Mouse (Mus musculus): ENCODE measurements at regions not wholly inside any gene's neighbourhood (a gene's known extent, or its start where the extent isn't known, plus 50 kb on each side); places are given as distances from the start of the nearest gene placed in this dataset.

GRCm38 (mm10) chr15:62908379-62908778, 936.6 kb downstream of the Gsdmc2 start:
- Histone ChIP-seq H3K27me3 (ENCODE audit: insufficient read depth, low read length) (no peaks in the 10 kb centered on the region), H3K4me3 (ENCODE audit: low read depth, low read length) (no peak overlapping the region), H3K27ac (ENCODE audit: low read depth) (no peak overlapping the region), H3K36me3 (replicated peaks; ENCODE audit: insufficient read depth, low read length) (no peaks in the 10 kb centered on the region), H3K4me2 (ENCODE audit: low read depth, low read length) (no peak overlapping the region), H3K4me1 (ENCODE audit: insufficient read depth) (no peaks in the 10 kb centered on the region), H3K9ac (replicated peaks) (no peak overlapping the region), H3K9me3 (ENCODE audit: low read length) (no peaks in the 10 kb centered on the region)
- 43% methylated on average over 4 of the region's 4 CpGs for WGBS (ENCODE audit: insufficient replicate concordance)
- ATAC-seq (no peak), DNase-seq (no peak)
- TF ChIP-seq EP300 (IDR thresholded peaks at IDR 0.05; ENCODE audit: low read depth) = no peak
- no peak for TF ChIP-seq CTCF (IDR thresholded peaks at IDR 0.05; ENCODE audit: low read depth)

DNA sequence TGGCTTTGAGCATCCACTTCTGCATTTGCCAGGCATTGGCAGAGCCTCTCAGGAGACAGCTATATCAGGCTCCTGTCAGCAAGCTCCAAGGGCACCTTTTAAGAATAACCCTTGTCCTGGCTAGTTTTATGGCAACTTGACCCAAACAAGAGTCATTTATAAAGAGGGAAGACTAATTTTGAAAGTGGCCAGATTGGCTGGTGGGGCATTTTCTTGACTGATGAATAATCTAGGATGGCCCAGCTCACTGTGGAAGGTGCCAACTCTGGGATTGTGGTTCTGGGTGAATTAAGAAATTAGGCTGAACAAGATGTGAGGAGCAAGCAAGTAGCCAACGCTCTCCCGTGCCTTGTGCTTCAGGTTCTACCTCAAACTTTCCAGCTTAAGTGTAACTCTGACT, 937.8 kb downstream of the Gsdmc2 start:
- no peaks in the 10 kb centered on the region for H3K27me3 ChIP-seq (ENCODE audit: insufficient read depth, low read length)
- H3K4me3 ChIP-seq (ENCODE audit: low read depth, low read length) = no peak overlapping the region
- TF ChIP-seq CTCF (IDR thresholded peaks at IDR 0.05; ENCODE audit: low read depth) (no peak), EP300 (IDR thresholded peaks at IDR 0.05; ENCODE audit: low read depth) (no peak)
- H3K9me3 ChIP-seq (ENCODE audit: low read length) = no peaks in the 10 kb centered on the region
- H3K27ac ChIP-seq (ENCODE audit: low read depth) = no peak overlapping the region
- no peak overlapping the region for H3K9ac ChIP-seq (replicated peaks)
- DNase-seq (no peak), ATAC-seq (no peak)
- no peaks in the 10 kb centered on the region for H3K36me3 ChIP-seq (replicated peaks; ENCODE audit: insufficient read depth, low read length)
- no peaks in the 10 kb centered on the region for H3K4me1 ChIP-seq (ENCODE audit: insufficient read depth)
- H3K4me2 ChIP-seq (ENCODE audit: low read depth, low read length) = no peak overlapping the region
- WGBS (ENCODE audit: insufficient replicate concordance) = 90% methylated on average over 2 of the region's 2 CpGs

DNA sequence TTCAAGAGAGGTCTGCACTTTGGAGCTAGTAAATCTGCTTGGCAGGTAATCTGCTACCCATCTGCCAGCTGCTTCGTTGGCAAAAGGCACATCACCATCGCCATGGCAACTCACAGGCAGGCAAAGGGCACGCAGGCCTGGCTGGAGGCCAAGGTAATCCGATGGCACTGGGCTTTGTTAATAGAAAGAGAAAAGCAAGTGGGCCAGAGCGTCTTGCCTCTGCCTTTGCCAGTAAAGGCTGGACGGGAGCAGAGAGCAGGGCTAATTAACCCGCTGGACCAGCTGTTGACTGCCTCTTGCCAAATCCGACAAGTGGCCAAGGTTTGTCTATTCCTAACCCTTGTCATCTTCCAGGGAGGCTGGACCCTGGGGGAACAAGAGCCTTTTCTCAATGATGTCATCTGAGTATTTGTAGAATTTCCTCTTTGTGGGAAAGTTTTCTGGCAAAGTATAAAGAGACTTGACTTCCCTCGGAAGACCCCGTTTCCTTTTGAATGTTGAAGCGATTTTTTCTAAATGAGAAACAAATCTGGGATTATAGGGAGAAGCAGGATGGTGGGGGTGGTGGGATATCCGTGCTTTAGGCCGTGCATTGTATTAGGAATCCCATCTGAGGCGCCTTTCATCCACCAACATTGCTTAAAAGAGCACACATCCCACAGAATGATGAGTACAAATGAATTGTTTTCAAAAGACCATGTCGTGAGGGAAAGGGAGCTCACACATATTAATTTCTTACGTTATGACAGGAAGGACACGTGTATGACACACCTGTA, 941.7 kb downstream of the Gsdmc2 start:
- Histone ChIP-seq H3K4me3 (ENCODE audit: low read depth, low read length) (no peak overlapping the region), H3K4me2 (ENCODE audit: low read depth, low read length) (no peak overlapping the region), H3K36me3 (replicated peaks; ENCODE audit: insufficient read depth, low read length) (no peaks in the 10 kb centered on the region), H3K9ac (replicated peaks) (no peak overlapping the region), H3K4me1 (ENCODE audit: insufficient read depth) (no peaks in the 10 kb centered on the region), H3K9me3 (ENCODE audit: low read length) (no peaks in the 10 kb centered on the region), H3K27me3 (ENCODE audit: insufficient read depth, low read length) (no peaks in the 10 kb centered on the region), H3K27ac (ENCODE audit: low read depth) (no peak overlapping the region)
- WGBS (ENCODE audit: insufficient replicate concordance) = 45% methylated on average over 17 of the region's 17 CpGs
- DNase-seq (peak; percentile 32), ATAC-seq (no peak)
- TF ChIP-seq EP300 (IDR thresholded peaks at IDR 0.05; ENCODE audit: low read depth) = no peak
- no peak for TF ChIP-seq CTCF (IDR thresholded peaks at IDR 0.05; ENCODE audit: low read depth)

DNA sequence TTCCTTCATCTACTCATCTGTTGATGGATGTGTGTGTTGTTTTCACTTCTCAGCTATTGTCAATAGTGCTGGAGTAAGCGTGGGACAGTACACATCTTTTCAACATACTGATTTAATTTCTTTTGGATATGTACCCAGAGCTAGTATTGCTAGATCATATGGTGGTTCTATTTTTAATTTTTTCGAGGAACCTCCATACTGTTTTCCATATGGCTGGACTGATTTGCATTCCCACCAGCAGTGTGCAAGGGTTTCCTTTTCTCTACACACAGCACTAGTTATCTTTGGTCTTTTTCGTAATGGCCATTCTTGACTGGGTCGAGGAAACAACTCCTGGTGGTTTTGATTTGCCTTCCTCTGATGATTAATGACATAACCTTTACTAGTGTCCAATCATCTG, 943.0 kb downstream of the Gsdmc2 start:
- Histone ChIP-seq H3K27me3 (ENCODE audit: insufficient read depth, low read length) (no peaks in the 10 kb centered on the region), H3K4me3 (ENCODE audit: low read depth, low read length) (no peak overlapping the region), H3K27ac (ENCODE audit: low read depth) (no peak overlapping the region), H3K9ac (replicated peaks) (no peak overlapping the region), H3K4me1 (ENCODE audit: insufficient read depth) (no peaks in the 10 kb centered on the region), H3K9me3 (ENCODE audit: low read length) (no peaks in the 10 kb centered on the region), H3K36me3 (replicated peaks; ENCODE audit: insufficient read depth, low read length) (no peaks in the 10 kb centered on the region), H3K4me2 (ENCODE audit: low read depth, low read length) (no peak overlapping the region)
- DNase-seq = no peak
- TF ChIP-seq EP300 (IDR thresholded peaks at IDR 0.05; ENCODE audit: low read depth) (no peak), CTCF (IDR thresholded peaks at IDR 0.05; ENCODE audit: low read depth) (no peak)
- no peak for ATAC-seq
- 71% methylated on average over 4 of the region's 4 CpGs for WGBS (ENCODE audit: insufficient replicate concordance)

DNA sequence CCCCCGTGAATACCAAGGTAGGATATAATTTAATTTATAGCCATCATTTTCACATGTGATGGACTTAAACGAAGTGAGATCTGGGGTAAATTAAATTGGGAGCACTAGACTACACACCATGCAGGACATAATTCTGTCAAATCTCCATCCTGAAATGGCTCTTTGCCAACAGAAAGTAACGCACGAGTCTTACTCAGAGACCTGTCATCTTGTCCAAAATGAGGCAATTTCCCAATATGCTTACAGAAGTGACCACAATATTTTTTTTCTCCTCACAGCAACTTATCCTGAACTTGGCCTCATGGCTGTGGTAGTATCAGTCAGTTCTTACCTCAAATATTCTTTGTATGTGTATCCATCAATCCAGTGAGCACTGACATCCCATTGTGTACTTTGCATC, 955.2 kb downstream of the Gsdmc2 start:
- H3K4me1 ChIP-seq (ENCODE audit: insufficient read depth) = no peaks in the 10 kb centered on the region
- no peak for ATAC-seq
- no peak overlapping the region for H3K9ac ChIP-seq (replicated peaks)
- no peak overlapping the region for H3K27ac ChIP-seq (ENCODE audit: low read depth)
- no peaks in the 10 kb centered on the region for H3K9me3 ChIP-seq (ENCODE audit: low read length)
- DNase-seq = no peak
- H3K4me3 ChIP-seq (ENCODE audit: low read depth, low read length) = no peak overlapping the region
- no peak overlapping the region for H3K4me2 ChIP-seq (ENCODE audit: low read depth, low read length)
- TF ChIP-seq EP300 (IDR thresholded peaks at IDR 0.05; ENCODE audit: low read depth) = no peak
- TF ChIP-seq CTCF (IDR thresholded peaks at IDR 0.05; ENCODE audit: low read depth) = no peak
- H3K36me3 ChIP-seq (replicated peaks; ENCODE audit: insufficient read depth, low read length) = no peaks in the 10 kb centered on the region
- 70% methylated on average over 4 of the region's 4 CpGs for WGBS (ENCODE audit: insufficient replicate concordance)
- no peaks in the 10 kb centered on the region for H3K27me3 ChIP-seq (ENCODE audit: insufficient read depth, low read length)

GRCm38 (mm10) chr15:62885331-62885730, 959.6 kb downstream of the Gsdmc2 start:
- WGBS (ENCODE audit: insufficient replicate concordance) = 66% methylated on average over 4 of the region's 4 CpGs
- Histone ChIP-seq H3K27me3 (ENCODE audit: insufficient read depth, low read length) (no peaks in the 10 kb centered on the region), H3K36me3 (replicated peaks; ENCODE audit: insufficient read depth, low read length) (no peaks in the 10 kb centered on the region), H3K4me3 (ENCODE audit: low read depth, low read length) (no peak overlapping the region), H3K9me3 (ENCODE audit: low read length) (no peaks in the 10 kb centered on the region), H3K4me1 (ENCODE audit: insufficient read depth) (no peaks in the 10 kb centered on the region), H3K9ac (replicated peaks) (no peak overlapping the region), H3K27ac (ENCODE audit: low read depth) (no peak overlapping the region), H3K4me2 (ENCODE audit: low read depth, low read length) (no peak overlapping the region)
- TF ChIP-seq EP300 (IDR thresholded peaks at IDR 0.05; ENCODE audit: low read depth) (no peak), CTCF (IDR thresholded peaks at IDR 0.05; ENCODE audit: low read depth) (no peak)
- ATAC-seq (no peak), DNase-seq (no peak)
